Mouse (Mus musculus) liver, embryonic 14.5 days (tissue): ENCODE measurements around the gene Prdm2. TPM values are rescaled to one million over a fixed set of nuclear protein-coding genes. Genes with fewer than 3 reads are reported as not detected.

ENCODE experiments used
- ATAC-seq: fragments of 200-750 bp; cut with Nextera tagmentation; 2 replicates; pipeline ENCODE4 v1.8.0; 2017; ENCODE audit warnings: moderate number of reproducible peaks, mild to moderate bottlenecking, moderate library complexity; ENCODE audit not compliant: insufficient read depth
- DNase-seq, 3 experiments: peaks; one replicate each; pipeline ENCODE4 v3.0.0-alpha.2; 2012 to 2013; ENCODE audit warnings: low read depth in 3 of 3, low spot score in 3 of 3
- H3K27ac ChIP-seq: fragments of 300-500 bp; sonication (generic); 2 replicates; pipeline ENCODE4 v1.5.1; 2014; ENCODE audit warnings: moderate library complexity, mild to moderate bottlenecking, control low read depth, inconsistent platforms
- H3K27me3 ChIP-seq: fragments of 300-500 bp; sonication (generic); 2 replicates; pipeline ENCODE4 v1.6.1; 2014; ENCODE audit warnings: mild to moderate bottlenecking, low read length, moderate library complexity; ENCODE audit not compliant: control insufficient read depth, insufficient read depth
- H3K36me3 ChIP-seq: fragments of 300-500 bp; sonication (generic); replicated peaks from 2 replicates; pipeline ENCODE4 v1.6.1; 2014; ENCODE audit warnings: low read depth; ENCODE audit not compliant: control insufficient read depth, insufficient read depth
- H3K4me1 ChIP-seq, 2 experiments: fragments of 200-500 bp in 1 of 2; fragments of 300-500 bp in 1 of 2; sonication (generic) in 1 of 2; replicated peaks; 2 replicates each; pipeline ENCODE4 v1.6.1; 2012 to 2014; ENCODE audit warnings: antibody characterized with exemption in 1 of 2, inconsistent platforms in 1 of 2, low read length in 1 of 2; ENCODE audit not compliant: control insufficient read depth in 2 of 2, insufficient read depth in 2 of 2
- H3K4me2 ChIP-seq: fragments of 300-500 bp; sonication (generic); 2 replicates; pipeline ENCODE4 v1.6.1; 2014; ENCODE audit warnings: low read depth, mild to moderate bottlenecking, control low read depth, moderate library complexity
- H3K4me3 ChIP-seq, 2 experiments: fragments of 200-500 bp in 1 of 2; fragments of 300-500 bp in 1 of 2; sonication (generic) in 1 of 2; 2 replicates each; pipeline ENCODE4 v1.5.1; 2012 to 2014; ENCODE audit warnings: low read depth in 2 of 2, low read length in 2 of 2, mild to moderate bottlenecking in 2 of 2, control low read depth in 1 of 2, inconsistent platforms in 1 of 2, moderate library complexity in 1 of 2; ENCODE audit not compliant: insufficient read depth in 1 of 2
- H3K9ac ChIP-seq: fragments of 300-500 bp; sonication (generic); replicated peaks from 2 replicates; pipeline ENCODE4 v1.6.1; 2014; ENCODE audit warnings: mild to moderate bottlenecking, control low read depth, moderate library complexity
- H3K9me3 ChIP-seq: fragments of 300-500 bp; sonication (generic); 2 replicates; pipeline ENCODE4 v1.6.1; 2016; ENCODE audit warnings: low read length, mixed read lengths; ENCODE audit not compliant: control insufficient read depth
- CTCF ChIP-seq: IDR thresholded peaks from 2 replicates; pipeline ENCODE4 v1.5.1; 2016; ENCODE audit warnings: antibody characterized with exemption, low read depth, control low read depth
- EP300 ChIP-seq: IDR thresholded peaks from 2 replicates; pipeline ENCODE4 v1.6.1; 2016; ENCODE audit warnings: antibody characterized with exemption, low read depth
- WGBS: fragments of 180-500 bp; shearing (Covaris S2); extraction: QIAGEN DNeasy Blood & Tissue Kit; methylation state at CpG from one replicate; pipeline ENCODE4 v1.1.7; 2014; ENCODE audit not compliant: insufficient replicate concordance; 5-methylcytosine and 5-hydroxymethylcytosine counted together
- polyA plus RNA-seq, 2 experiments: library from polyadenylated mRNA; depleted of rRNA in 1 of 2; stranded (reverse) in 1 of 2; unstranded in 1 of 2; fragments of >200 nt; fragmentation: Nextera tagmentation in 1 of 2; extraction: Ambion mirVana in 1 of 2; gene quantifications; 2 replicates each; pipeline versions ENCODE4 v1.2.1 to v1.2.3; 2012 to 2014

The Prdm2 gene
- polyA plus RNA-seq, 2 experiments = 2.7 to 3.6 TPM

DNA sequence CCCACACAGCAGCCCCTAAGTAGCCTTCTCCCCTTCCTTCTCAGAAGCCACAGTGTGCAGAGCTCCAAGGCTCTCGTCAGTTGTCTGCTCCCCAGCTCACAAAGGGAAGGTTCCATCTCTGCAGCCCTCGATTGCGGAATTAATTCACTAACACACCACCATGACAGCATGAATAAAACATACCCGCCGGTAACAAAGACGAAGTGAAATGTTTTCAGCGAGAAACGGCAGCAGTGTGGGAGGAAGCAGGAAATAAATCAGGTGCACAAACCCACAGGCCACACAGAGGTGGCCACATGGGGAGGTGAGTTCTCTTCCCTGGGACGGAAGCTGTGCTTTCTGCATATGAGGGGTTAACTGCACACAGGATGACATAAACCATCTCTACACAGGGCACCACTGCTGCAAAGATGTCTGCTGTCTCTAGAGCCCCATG, 6.5 kb upstream of the Prdm2 start:
- WGBS = 25% methylated on average over 9 of the region's 9 CpGs
- no peak for ATAC-seq
- Histone ChIP-seq H3K4me1 (peaks cover 0 to 7% of the 10 kb centered on the region in 2 experiments; a peak in 2 of 4 replicates), H3K27me3 (no peaks in the 10 kb centered on the region), H3K4me3 (no peak overlapping the region), H3K9me3 (no peaks in the 10 kb centered on the region), H3K9ac (no peak overlapping the region), H3K4me2 (no peak overlapping the region), H3K27ac (no peak overlapping the region), H3K36me3 (no peaks in the 10 kb centered on the region)
- DNase-seq = no peak
- no peak for TF ChIP-seq CTCF
- TF ChIP-seq EP300 = no peak

DNA sequence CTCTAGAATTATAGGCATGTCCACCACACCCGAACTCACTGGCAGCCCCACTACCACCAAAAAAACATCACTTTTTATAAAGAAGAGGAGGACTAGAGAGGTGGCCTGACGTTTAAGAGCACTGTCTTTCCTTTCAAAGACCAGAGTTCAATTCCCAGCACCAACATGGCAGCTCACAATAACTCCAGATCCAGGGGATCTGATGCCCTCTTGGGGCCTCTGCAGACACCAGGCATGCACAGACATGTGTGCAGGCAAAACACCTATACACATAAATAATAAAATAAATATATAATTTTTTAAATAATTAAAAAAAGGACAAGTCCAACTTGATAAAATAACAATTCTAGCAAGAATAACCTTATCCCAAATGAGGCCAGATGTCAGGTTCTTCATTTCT, 6.1 kb upstream of the Prdm2 start:
- WGBS = 55% methylated on average over 2 of the region's 2 CpGs

DNA sequence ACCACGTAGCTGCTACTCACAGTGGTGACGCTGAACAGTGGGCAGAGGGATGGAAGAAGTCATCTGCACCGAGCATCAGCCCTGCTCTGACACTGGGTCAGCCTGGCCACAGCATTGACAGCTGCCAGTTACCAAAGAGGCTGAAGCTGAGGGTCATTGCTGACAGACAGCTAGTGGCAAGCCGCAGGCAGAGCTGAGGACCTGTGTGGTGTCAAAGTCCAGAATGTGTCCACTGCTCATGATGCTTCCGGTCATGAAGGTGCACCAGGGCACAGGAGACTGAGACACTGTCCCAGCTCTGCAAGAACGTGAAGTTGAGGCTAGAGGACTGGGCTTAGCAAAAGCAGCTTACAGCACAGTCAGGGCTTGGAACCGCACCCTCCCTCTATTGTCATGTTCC, 4.4 kb upstream of the Prdm2 start:
- Histone ChIP-seq H3K36me3 (no peaks in the 10 kb centered on the region), H3K4me3 (no peak overlapping the region), H3K9ac (no peak overlapping the region), H3K9me3 (no peaks in the 10 kb centered on the region), H3K4me1 (peaks cover 4 to 12% of the 10 kb centered on the region in 2 experiments; a peak in 3 of 4 replicates), H3K27ac (no peak overlapping the region), H3K27me3 (no peaks in the 10 kb centered on the region), H3K4me2 (no peak overlapping the region)
- WGBS = 64% methylated on average over 7 of the region's 7 CpGs
- ATAC-seq (no peak), DNase-seq (no peak)
- TF ChIP-seq CTCF = no peak
- no peak for TF ChIP-seq EP300

More for the DNA sequence above, 6.1 kb upstream of the Prdm2 start:
- no peaks in the 10 kb centered on the region for H3K9me3 ChIP-seq
- no peak overlapping the region for H3K4me2 ChIP-seq
- no peak for DNase-seq
- H3K4me1 ChIP-seq = peaks cover 0 to 8% of the 10 kb centered on the region in 2 experiments; a peak in 2 of 4 replicates
- TF ChIP-seq EP300 = no peak
- TF ChIP-seq CTCF = no peak
- no peaks in the 10 kb centered on the region for H3K36me3 ChIP-seq
- no peaks in the 10 kb centered on the region for H3K27me3 ChIP-seq
- no peak overlapping the region for H3K4me3 ChIP-seq
- ATAC-seq = no peak
- H3K9ac ChIP-seq = no peak overlapping the region
- H3K27ac ChIP-seq = no peak overlapping the region

DNA sequence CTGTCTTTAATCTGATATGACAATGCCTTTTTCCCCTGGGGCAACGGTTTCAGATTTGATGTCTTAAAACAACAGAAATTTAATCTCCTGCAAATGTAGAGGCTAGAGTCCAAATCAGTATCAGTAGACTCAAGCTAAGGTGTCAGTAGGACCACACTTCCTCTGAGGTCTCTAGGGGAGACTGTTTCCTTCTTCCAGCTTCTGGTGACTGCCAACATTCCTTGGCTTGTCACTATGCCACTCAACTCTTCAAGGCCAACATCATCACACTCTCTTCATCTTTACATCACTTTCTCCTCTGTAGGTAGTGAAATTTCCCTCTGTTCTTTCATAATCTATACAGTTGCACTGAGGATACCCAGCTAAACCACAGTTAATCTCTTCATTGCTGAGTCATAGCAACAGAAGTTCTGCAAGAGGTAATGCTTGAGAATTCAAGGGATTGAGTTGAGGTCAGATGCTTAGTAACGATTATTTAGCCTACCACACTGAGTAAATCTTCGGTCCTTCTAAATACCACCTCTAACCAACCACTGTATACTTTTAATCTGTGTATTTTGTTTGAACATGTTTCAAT, 1.5 kb upstream of the Prdm2 start:
- H3K9me3 ChIP-seq = no peaks in the 10 kb centered on the region
- ATAC-seq (no peak), DNase-seq (no peak)
- no peak overlapping the region for H3K27ac ChIP-seq
- no peaks in the 10 kb centered on the region for H3K36me3 ChIP-seq
- 42% methylated on average over 3 of the region's 3 CpGs for WGBS
- H3K4me2 ChIP-seq = no peak overlapping the region
- H3K27me3 ChIP-seq = no peaks in the 10 kb centered on the region
- peaks cover 4 to 17% of the 10 kb centered on the region in 2 experiments; a peak in 3 of 4 replicates for H3K4me1 ChIP-seq
- no peak overlapping the region for H3K9ac ChIP-seq
- H3K4me3 ChIP-seq = no peak overlapping the region
- TF ChIP-seq EP300 = no peak

- ATAC-seq = no peak
- no peaks in the 10 kb centered on the region for H3K36me3 ChIP-seq
- H3K27me3 ChIP-seq = no peaks in the 10 kb centered on the region
- DNase-seq = no peak
- TF ChIP-seq EP300 = no peak
- TF ChIP-seq CTCF = no peak
- peaks cover 4 to 17% of the 10 kb centered on the region in 2 experiments; a peak in 3 of 4 replicates for H3K4me1 ChIP-seq
- WGBS = 55% methylated on average over 4 of the region's 4 CpGs
- no peak overlapping the region for H3K27ac ChIP-seq
- no peak overlapping the region for H3K9ac ChIP-seq
- H3K4me3 ChIP-seq = no peak overlapping the region
- H3K9me3 ChIP-seq = no peaks in the 10 kb centered on the region
- H3K4me2 ChIP-seq = no peak overlapping the region
These were observed 776 bp upstream of the Prdm2 start for GRCm38 (mm10) chr4:143213571-143213970.
